Mouse (Mus musculus) urinary bladder, adult 18-20 months (tissue): Measurements from ENCODE around the gene Unc79.

ENCODE experiments used
- DNase-seq, 2 experiments: peaks; one replicate each; pipeline ENCODE4 v3.0.0; 2022; ENCODE audit warnings: low spot score in 2 of 2, mixed read lengths in 2 of 2

The Unc79 gene

DNA sequence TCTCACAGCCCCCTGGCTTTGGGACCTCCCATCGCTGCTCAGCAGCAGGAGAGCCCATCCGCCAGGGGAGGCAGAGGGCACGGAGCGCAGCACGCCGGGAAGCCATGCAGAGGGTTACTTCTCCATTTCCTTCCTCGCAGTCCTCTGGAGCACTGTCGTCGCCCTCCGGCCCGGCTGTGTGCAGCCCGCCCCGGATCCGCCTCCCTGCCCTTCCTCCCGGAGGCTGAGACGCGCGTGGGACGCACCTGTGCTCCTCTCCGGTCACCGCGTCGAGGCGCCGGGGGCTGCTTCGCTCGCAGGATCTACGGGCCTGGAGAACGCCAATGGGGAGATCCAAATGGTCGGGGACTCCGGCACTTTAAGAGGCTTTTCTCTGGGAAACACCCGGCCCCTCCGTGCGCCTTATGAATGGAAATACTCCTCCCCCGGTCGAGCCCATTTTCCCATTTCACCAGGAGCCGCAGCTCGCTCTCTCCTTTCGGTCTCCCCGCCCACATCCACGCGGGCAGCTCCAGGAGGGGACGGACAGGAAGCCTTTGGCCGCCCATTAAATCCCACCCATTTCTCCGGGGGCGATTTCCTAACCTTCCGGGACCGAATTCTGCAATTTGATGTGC lies at the start of gene Unc79:
Gene Unc79, plus strand, starts transcription at position 82 of the 617 bp plus-strand sequence.
- peak in 1 of 2 experiments; percentile 4 for DNase-seq

- DNase-seq: no peak
Observed at GRCm38 (mm10) chr12:102899091-102899490, 49.6 kb upstream of the Unc79 start, which contains the start of gene Cox8c. Gene Cox8c, plus strand, starts transcription at chr12:102899316.

- no peak for DNase-seq
Observed at GRCm38 (mm10) chr12:102908191-102908590, 40.5 kb upstream of the Unc79 start.

DNA sequence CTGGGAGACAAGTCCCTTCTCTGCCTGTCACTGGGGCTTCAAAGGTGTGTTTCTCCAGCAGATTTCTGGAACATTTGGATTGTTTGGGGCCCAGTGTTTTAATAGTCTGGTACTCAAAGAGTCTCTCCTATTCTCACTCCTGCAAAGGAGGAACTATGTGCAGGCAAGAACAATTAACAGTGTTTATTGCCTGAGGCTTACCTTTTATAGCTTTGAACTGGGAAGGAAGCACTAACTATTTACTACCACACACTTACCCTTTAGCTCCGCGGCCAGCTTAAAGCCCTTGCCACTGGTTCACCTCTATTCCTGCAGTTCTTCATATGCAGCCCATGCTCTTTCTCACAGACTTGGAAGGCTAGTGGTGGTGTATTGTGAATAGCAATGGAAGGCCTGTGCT lies 32.6 kb upstream of the Unc79 start:
- no peak for DNase-seq

GRCm38 (mm10) chr12:102929764-102930163 lies 18.9 kb upstream of the Unc79 start:
- no peak for DNase-seq

- no peak for DNase-seq
Observed at GRCm38 (mm10) chr12:102930335-102930734, 18.3 kb upstream of the Unc79 start.

GRCm38 (mm10) chr12:102930789-102931188 lies 17.9 kb upstream of the Unc79 start:
- DNase-seq: no peak

- DNase-seq: no peak
Observed at GRCm38 (mm10) chr12:102935892-102936291, 12.8 kb upstream of the Unc79 start.

- DNase-seq: no peak
Observed at GRCm38 (mm10) chr12:102945571-102945970, 3.1 kb upstream of the Unc79 start.

GRCm38 (mm10) chr12:102947826-102948225 lies 833 bp upstream of the Unc79 start:
- no peak for DNase-seq

GRCm38 (mm10) chr12:102949395-102950208 lies 943 bp downstream of the Unc79 start:
- DNase-seq: peak in 1 of 2 experiments; percentile 3

DNA sequence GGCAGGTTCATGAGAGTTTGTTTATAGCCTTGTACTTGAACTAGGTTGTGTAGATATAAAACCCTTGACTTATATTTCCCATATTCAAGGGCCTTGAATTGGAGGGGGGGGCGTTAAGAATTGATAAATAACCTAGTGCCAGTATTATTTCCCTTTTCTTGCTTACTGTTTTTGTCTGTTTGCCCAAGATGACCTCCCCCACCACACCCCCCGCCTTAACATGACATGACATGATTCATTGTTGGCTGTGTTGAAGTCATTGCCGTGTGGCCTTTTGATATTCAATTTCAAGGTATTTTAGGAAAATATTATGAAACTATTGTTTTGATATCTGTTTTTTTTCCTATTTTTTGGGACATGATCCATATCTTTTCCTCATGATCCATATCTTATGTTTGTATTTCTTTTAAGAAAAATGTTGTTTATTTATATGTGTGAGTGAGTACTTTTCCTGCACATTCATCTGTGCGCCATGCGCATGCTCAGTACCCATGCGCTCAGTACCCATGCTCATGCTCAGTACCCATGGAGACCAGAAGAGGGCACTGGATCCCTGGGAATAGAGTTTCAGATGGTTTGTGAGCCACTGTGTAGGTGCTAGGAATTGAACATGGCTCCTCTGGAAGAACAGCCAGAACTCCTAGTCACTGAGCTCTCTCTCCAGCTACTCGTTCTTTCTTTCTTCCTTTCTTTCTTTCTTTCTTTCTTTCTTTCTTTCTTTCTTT lies 11.6 kb downstream of the Unc79 start:
- DNase-seq: no peak

GRCm38 (mm10) chr12:102961066-102961465 lies 12.4 kb downstream of the Unc79 start:
- DNase-seq: no peak

DNA sequence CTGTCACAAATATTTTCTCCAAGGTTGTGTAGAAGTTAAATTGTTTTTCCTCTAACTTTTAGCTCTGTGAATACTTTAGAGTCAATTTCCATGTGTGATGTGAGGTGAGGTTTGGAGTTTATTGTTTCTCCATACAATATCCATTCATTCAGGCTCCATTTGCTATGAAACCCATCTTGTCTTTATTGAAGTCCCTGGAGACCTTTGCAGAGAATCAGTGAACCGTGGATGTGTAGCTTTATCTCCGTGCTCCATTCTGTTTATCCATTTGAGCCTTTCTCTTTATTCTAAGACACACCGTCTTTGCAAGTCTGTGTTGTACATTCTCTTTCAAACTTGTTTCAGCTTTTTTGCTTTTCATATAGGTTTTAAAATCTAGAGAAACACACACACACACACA lies 15.8 kb downstream of the Unc79 start:
- no peak for DNase-seq

DNA sequence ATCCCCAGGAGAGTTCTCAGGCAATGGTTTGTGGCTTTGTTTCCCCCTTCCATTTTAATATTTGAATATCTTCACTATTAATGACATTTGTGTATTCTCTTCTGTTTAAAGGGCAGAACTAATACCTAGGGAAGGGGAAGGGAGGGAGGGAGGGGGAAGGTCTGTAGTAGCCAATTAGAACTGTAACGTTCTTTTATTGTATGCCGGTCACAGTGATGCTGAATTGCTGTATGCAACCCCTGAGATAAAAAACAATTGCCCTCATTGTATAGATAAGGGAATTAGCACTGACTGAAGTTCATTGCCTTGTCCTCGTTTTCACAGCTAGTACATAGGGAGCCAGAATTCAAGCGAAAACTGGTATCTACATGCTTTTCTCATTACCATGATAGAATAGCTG lies 31.9 kb downstream of the Unc79 start:
- no peak for DNase-seq

- no peak for DNase-seq
Observed at GRCm38 (mm10) chr12:102981543-102981942, 32.9 kb downstream of the Unc79 start.

GRCm38 (mm10) chr12:102985401-102985800 lies 36.7 kb downstream of the Unc79 start:
- DNase-seq: no peak

- DNase-seq: no peak
Observed at GRCm38 (mm10) chr12:102987736-102988135, 39.1 kb downstream of the Unc79 start.

DNA sequence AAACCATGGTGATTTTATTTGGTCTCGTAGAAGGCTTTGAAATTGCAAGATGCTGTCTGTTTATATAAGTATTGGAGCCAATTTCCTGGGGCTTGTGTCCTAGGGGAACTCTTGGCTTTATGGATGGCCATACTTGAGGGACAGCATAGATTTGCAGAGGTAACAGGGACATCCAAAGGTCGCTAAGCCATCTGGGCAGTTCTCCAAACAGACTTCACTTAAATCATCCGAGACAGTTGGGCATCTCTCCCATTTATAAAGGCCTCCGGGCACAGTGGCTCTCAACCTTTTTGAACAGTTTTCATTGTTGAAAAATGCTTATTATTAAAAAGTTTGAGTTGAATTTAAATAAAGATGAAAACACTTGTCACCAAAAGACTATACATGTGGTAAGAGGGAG lies 59.8 kb downstream of the Unc79 start:
- no peak for DNase-seq

GRCm38 (mm10) chr12:103018161-103018560 lies 69.5 kb downstream of the Unc79 start:
- DNase-seq: no peak

- no peak for DNase-seq
Observed at GRCm38 (mm10) chr12:103036692-103037091, 88.0 kb downstream of the Unc79 start.

DNA sequence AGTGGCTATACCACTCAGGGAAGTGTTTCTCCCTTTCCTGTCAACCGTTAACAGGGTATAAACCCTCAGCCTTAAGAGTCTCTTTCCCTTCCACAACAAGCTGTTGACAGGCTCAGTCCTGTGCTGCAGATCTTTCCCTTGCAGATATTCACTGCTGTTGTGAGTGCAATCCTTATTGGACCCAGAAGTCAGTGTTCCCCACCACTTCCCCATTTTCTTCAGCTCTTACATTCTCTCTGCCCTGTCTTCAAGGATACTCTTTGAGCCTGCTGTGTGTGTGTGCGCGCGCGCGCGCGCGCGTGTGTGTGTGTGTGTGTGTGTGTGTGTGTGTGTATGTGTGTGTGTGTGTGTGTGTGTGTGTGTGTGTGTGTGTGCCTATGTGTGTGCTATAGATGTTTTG lies 90.7 kb downstream of the Unc79 start:
- no peak for DNase-seq

DNA sequence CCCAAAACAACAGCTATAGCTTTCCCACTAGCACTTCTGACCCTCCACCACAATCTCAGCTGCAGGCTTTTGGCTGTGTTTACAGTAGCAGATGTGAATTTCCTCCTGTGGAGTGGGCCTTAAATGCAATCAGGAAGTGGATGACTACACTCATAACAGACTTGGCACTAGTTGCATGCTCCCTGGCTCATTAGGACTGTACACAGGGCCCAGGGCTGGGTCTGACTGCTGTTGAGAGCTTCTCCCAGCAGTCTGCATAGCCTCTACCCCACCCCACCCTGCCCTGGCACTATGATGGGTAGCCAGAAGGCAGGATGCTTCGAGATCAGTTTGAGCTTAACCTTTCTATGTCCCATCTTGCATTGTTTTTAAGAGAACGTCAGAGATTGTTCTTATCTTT lies 91.5 kb downstream of the Unc79 start:
- DNase-seq: no peak
